Mouse (Mus musculus): Measurements from ENCODE around the gene Eef2k.
A peak's percentile ranks its signal among the peaks of the same experiment; 100 is the strongest.

DNA sequence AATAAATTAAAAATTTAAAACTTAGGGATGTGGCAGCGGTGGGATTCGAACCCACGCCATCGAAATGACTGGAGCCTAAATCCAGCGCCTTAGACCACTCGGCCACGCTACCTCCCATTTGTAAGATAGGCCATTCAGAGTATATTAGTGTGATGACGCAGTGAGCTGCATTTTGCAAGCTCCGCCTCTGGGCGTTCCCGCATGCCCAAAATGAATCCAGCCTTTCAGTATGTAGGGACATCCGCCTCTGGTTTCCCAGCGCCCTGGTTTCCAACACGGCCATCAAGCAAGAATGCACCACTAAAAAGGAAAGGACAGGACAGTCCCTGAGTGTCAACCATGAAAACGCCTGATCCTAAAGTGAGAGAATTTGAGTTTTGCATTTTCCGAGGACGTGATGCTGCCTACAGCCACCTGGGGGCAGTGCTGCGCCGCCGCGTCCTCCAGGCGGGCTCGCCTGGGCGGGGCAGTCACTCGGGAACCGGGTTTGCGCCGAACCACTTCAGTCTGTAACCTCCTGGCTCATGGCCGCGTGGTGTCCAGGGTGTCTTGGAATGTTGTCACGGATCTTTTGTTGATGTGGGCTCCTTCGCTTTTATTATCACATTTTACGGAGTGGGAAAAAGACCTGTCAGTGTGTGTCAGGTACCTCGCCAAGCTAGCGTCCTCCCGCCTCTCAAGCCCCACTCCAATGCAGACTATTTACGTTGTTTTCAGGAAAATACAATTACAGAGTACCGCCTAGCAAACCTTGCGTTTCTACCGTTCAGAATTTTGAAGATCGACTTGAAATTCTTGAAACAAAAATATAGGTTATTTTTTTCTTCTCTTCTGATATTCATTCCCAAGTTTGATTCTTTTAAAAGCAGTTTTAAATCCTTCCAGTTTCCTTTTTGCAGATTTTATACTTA lies 6.9 kb upstream of the Eef2k start:
- TF ChIP-seq CTCF (IDR thresholded peaks at IDR 0.05; ENCODE audit: borderline replicate concordance, control insufficient read depth, extremely low read depth, insufficient read depth, low read length, poor library complexity), result peak; percentile 99
- 0 out of 2 replicates have a peak, but pooled peaks have one; percentile 10 for TF ChIP-seq POLR2A (IDR thresholded peaks at IDR 0.05; ENCODE audit: control insufficient read depth, extremely low read depth, insufficient read depth, low read length, poor library complexity)

Measured in thymus, adult 2 months (tissue).